Mouse (Mus musculus) forebrain, embryonic 16.5 days (tissue): ENCODE data around the gene S100a7a. TPM values are rescaled to one million over a fixed set of nuclear protein-coding genes. Genes with fewer than 3 reads are reported as not detected.

ENCODE experiments used
- ATAC-seq: fragments of 200-750 bp; cut with Nextera tagmentation; 2 replicates; pipeline ENCODE4 v1.8.0; 2017; ENCODE audit warnings: mild to moderate bottlenecking, moderate library complexity
- H3K27ac ChIP-seq: fragments of 300-500 bp; sonication (generic); 2 replicates; pipeline ENCODE4 v1.5.1; 2014; ENCODE audit warnings: low read length, control low read depth
- H3K27me3 ChIP-seq: fragments of 300-500 bp; sonication (generic); replicated peaks from 2 replicates; pipeline ENCODE4 v1.6.1; 2014; ENCODE audit warnings: low read length; ENCODE audit not compliant: control insufficient read depth, insufficient read depth
- H3K36me3 ChIP-seq: fragments of 300-500 bp; sonication (generic); 2 replicates; pipeline ENCODE4 v1.6.1; 2014; ENCODE audit not compliant: control insufficient read depth, insufficient read depth
- H3K4me1 ChIP-seq: fragments of 300-500 bp; sonication (generic); replicated peaks from 2 replicates; pipeline ENCODE4 v1.6.1; 2014; ENCODE audit warnings: low read length; ENCODE audit not compliant: control insufficient read depth, insufficient read depth
- H3K4me2 ChIP-seq: fragments of 300-500 bp; sonication (generic); 2 replicates; pipeline ENCODE4 v1.6.1; 2014; ENCODE audit warnings: mild to moderate bottlenecking, low read length, control low read depth
- H3K4me3 ChIP-seq: fragments of 300-500 bp; sonication (generic); replicated peaks from 2 replicates; pipeline ENCODE4 v1.5.1; 2014; ENCODE audit warnings: mild to moderate bottlenecking, low read length, control low read depth
- H3K9ac ChIP-seq: fragments of 300-500 bp; sonication (generic); replicated peaks from 2 replicates; pipeline ENCODE4 v1.6.1; 2014; ENCODE audit warnings: low read depth, low read length, control low read depth
- H3K9me3 ChIP-seq: fragments of 300-500 bp; sonication (generic); 2 replicates; pipeline ENCODE4 v1.6.1; 2016; ENCODE audit warnings: low read length; ENCODE audit not compliant: control insufficient read depth
- WGBS: fragments of 180-500 bp; shearing (Covaris S2); extraction: QIAGEN DNeasy Blood & Tissue Kit; methylation state at CpG from one replicate; pipeline ENCODE4 v1.1.7; 2014; 5-methylcytosine and 5-hydroxymethylcytosine counted together
- polyA plus RNA-seq: library from polyadenylated mRNA; unstranded; fragments of >200 nt; fragmentation: Nextera tagmentation; extraction: Ambion mirVana; gene quantifications from 2 replicates; pipeline ENCODE4 v1.2.1, GENCODE M21; 2015

The S100a7a gene
- polyA plus RNA-seq, 1 experiment from 2014 or later = not detected

- 78% methylated on average over 5 of the region's 5 CpGs for WGBS
- H3K4me3 ChIP-seq = no peak overlapping the region
- ATAC-seq = no peak
- H3K27me3 ChIP-seq = no peaks in the 10 kb centered on the region
- H3K4me1 ChIP-seq = peaks cover 13% of the 10 kb centered on the region
- H3K36me3 ChIP-seq = no peaks in the 10 kb centered on the region
- H3K27ac ChIP-seq = no peak overlapping the region
- no peak overlapping the region for H3K4me2 ChIP-seq
- H3K9ac ChIP-seq = no peak overlapping the region
- H3K9me3 ChIP-seq = no peaks in the 10 kb centered on the region
These were observed 28.3 kb upstream of the S100a7a start for GRCm38 (mm10) chr3:90625496-90625895.

- no peak overlapping the region for H3K27ac ChIP-seq
- no peaks in the 10 kb centered on the region for H3K9me3 ChIP-seq
- H3K27me3 ChIP-seq = no peaks in the 10 kb centered on the region
- no peak overlapping the region for H3K4me3 ChIP-seq
- no peak overlapping the region for H3K4me2 ChIP-seq
- H3K9ac ChIP-seq = no peak overlapping the region
- ATAC-seq = no peak
- H3K36me3 ChIP-seq = no peaks in the 10 kb centered on the region
- H3K4me1 ChIP-seq = peaks cover 13% of the 10 kb centered on the region
- 83% methylated on average over 9 of the region's 9 CpGs for WGBS
These were observed 27.4 kb upstream of the S100a7a start for GRCm38 (mm10) chr3:90626266-90627021.

GRCm38 (mm10) chr3:90627366-90627765 is 26.5 kb upstream of the S100a7a start:
- H3K36me3 ChIP-seq = no peaks in the 10 kb centered on the region
- peaks cover 13% of the 10 kb centered on the region for H3K4me1 ChIP-seq
- 96% methylated on average over 5 of the region's 5 CpGs for WGBS
- no peaks in the 10 kb centered on the region for H3K9me3 ChIP-seq
- no peak overlapping the region for H3K9ac ChIP-seq
- H3K4me2 ChIP-seq = no peak overlapping the region
- no peaks in the 10 kb centered on the region for H3K27me3 ChIP-seq
- ATAC-seq = no peak
- H3K4me3 ChIP-seq = no peak overlapping the region
- H3K27ac ChIP-seq = no peak overlapping the region

- Histone ChIP-seq H3K27me3 (no peaks in the 10 kb centered on the region), H3K9ac (no peak overlapping the region), H3K27ac (no peak overlapping the region), H3K4me1 (peaks cover 13% of the 10 kb centered on the region), H3K4me2 (no peak overlapping the region), H3K4me3 (no peak overlapping the region), H3K9me3 (no peaks in the 10 kb centered on the region), H3K36me3 (no peaks in the 10 kb centered on the region)
- 63% methylated on average over 4 of the region's 4 CpGs for WGBS
- ATAC-seq = no peak
These were observed 26.0 kb upstream of the S100a7a start for GRCm38 (mm10) chr3:90627807-90628206.

- ATAC-seq = no peak
- 76% methylated on average over 2 of the region's 2 CpGs for WGBS
These were observed 24.5 kb upstream of the S100a7a start for GRCm38 (mm10) chr3:90629298-90629697.

GRCm38 (mm10) chr3:90631984-90632383 is 21.8 kb upstream of the S100a7a start:
- WGBS = 74% methylated on average over 2 of the region's 2 CpGs
- no peak for ATAC-seq

More at GRCm38 (mm10) chr3:90629298-90629697, 24.5 kb upstream of the S100a7a start:
- Histone ChIP-seq H3K4me2 (no peak overlapping the region), H3K4me3 (no peak overlapping the region), H3K27ac (no peak overlapping the region), H3K9ac (no peak overlapping the region), H3K27me3 (no peaks in the 10 kb centered on the region), H3K36me3 (no peaks in the 10 kb centered on the region), H3K9me3 (no peaks in the 10 kb centered on the region), H3K4me1 (no peaks in the 10 kb centered on the region)

GRCm38 (mm10) chr3:90638511-90639275 is 15.1 kb upstream of the S100a7a start:
- H3K27me3 ChIP-seq = no peaks in the 10 kb centered on the region
- no peaks in the 10 kb centered on the region for H3K4me1 ChIP-seq
- no peak overlapping the region for H3K4me2 ChIP-seq
- no peak overlapping the region for H3K4me3 ChIP-seq
- H3K36me3 ChIP-seq = no peaks in the 10 kb centered on the region
- H3K27ac ChIP-seq = no peak overlapping the region
- no peaks in the 10 kb centered on the region for H3K9me3 ChIP-seq
- no peak for ATAC-seq
- no peak overlapping the region for H3K9ac ChIP-seq
- 90% methylated on average over 1 of the region's 1 CpGs for WGBS

More at GRCm38 (mm10) chr3:90631984-90632383, 21.8 kb upstream of the S100a7a start:
- Histone ChIP-seq H3K9ac (no peak overlapping the region), H3K36me3 (no peaks in the 10 kb centered on the region), H3K27ac (no peak overlapping the region), H3K27me3 (no peaks in the 10 kb centered on the region), H3K9me3 (no peaks in the 10 kb centered on the region), H3K4me3 (no peak overlapping the region), H3K4me2 (no peak overlapping the region), H3K4me1 (no peaks in the 10 kb centered on the region)

- no peak for ATAC-seq
- H3K9ac ChIP-seq = no peak overlapping the region
- no peak overlapping the region for H3K27ac ChIP-seq
- H3K4me3 ChIP-seq = no peak overlapping the region
- no peak overlapping the region for H3K4me2 ChIP-seq
- no peaks in the 10 kb centered on the region for H3K36me3 ChIP-seq
- H3K27me3 ChIP-seq = no peaks in the 10 kb centered on the region
- no peaks in the 10 kb centered on the region for H3K4me1 ChIP-seq
- WGBS = 57% methylated on average over 7 of the region's 7 CpGs
- H3K9me3 ChIP-seq = no peaks in the 10 kb centered on the region
These were observed 14.2 kb upstream of the S100a7a start for GRCm38 (mm10) chr3:90639511-90640154.

- Histone ChIP-seq H3K9me3 (no peaks in the 10 kb centered on the region), H3K4me1 (no peaks in the 10 kb centered on the region), H3K27me3 (no peaks in the 10 kb centered on the region), H3K4me2 (no peak overlapping the region), H3K27ac (no peak overlapping the region), H3K4me3 (no peak overlapping the region), H3K9ac (no peak overlapping the region), H3K36me3 (no peaks in the 10 kb centered on the region)
- 85% methylated on average over 7 of the region's 7 CpGs for WGBS
- ATAC-seq = no peak
These were observed 12.8 kb upstream of the S100a7a start for GRCm38 (mm10) chr3:90640981-90641380.
